Mouse (Mus musculus) 3T3-L1 (cell line): ENCODE measurements around the gene Mvp.
A peak's percentile ranks its signal among the peaks of the same experiment; 100 is the strongest.

Experiments used
- DNase-seq: peaks from one replicate; pipeline ENCODE4 v3.0.0-alpha.2; 2015; ENCODE audit warnings: low read depth, low spot score

Gene Mvp

DNA sequence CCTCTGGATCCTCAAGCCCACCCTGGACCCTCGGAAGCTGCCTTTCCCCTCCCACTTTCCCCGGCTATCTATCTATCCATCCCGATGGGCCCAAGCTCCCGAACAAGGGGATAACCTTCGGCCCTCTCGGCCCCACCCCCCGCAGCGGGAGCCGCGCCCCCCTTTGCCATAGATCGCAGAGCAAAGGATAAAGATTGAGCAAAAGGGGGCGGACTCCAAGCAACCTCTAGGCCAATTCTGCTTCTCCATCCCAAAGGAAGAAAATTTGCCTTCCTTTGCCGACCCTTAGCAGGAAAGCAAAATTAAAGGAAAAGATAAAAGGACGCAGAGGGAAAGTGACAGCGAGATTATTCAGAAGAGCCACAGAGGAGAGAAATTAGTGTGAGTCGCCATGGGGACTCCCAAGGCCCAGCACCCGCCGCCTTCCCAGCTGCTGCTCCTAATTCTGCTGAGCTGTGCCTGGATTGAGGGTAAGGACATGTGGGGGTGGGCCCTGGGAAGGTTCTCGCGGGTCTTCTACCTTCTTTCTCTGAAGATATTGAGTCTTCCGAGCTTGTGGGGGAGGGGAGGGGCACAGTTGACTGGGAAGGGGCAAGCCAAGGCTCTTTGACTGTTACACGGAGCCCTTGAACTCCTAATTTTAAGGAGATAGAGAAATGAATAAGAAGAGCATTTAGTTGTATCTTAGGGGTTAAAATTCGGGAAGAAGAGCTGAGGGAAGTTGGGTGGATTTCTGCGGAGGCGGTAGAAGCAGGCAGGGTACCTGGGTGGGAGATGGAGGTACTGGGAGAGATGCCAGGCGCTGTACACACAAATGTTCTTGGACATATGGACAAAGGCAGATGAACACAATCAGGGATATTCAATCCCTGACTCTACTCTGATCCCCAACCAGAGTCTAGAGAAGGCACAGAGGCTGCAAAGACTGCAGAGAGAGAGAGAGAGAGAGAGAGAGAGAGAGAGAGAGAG lies 63.5 kb downstream of the Mvp start:
- DNase-seq = no peak

DNA sequence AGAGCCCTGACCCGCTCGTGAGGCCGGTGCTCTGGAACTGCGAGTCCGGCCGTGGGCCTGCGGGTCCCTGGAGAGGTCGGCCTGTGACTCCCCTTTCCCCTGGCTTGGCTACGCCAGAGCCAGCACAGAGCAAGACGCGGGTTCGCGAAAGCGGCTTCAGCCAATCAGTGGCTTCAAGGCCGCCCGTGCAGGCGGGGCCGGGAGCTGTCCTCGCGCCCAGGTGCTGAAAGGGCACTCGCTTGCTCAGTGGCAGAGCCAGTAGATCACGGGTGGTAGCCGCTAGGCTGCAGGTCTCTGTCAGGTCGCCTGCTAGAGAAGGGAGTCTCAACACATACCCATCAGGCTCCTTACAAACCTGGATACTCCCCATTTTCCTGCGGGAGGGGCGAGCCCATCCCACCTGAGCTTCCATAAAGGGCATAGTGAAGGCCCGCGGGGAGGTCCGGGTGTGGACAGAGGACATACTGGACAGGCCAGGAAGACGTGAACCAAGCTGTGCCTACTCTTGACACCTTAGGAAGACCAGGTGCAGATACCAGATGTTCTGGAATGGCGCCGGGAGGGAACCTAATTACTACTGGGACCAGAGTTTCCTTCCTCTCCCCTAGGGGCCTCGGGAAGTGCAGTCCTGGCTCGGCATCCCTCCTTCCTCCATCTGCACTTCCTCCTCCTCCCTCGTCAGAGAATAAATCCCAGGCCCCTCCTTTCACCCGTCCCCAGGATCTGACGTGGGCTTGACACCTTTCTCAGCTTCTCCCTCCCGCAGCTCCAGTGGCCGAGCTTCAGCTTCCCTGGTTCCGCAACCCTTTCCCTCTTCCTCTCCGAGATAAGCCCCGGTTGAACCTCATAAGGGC lies 64.4 kb downstream of the Mvp start, which contains the start of gene Sez6l2:
TSS of gene Sez6l2 (plus strand) at position 771 of the 854 bp plus-strand sequence.
- peak; percentile 64 for DNase-seq

DNA sequence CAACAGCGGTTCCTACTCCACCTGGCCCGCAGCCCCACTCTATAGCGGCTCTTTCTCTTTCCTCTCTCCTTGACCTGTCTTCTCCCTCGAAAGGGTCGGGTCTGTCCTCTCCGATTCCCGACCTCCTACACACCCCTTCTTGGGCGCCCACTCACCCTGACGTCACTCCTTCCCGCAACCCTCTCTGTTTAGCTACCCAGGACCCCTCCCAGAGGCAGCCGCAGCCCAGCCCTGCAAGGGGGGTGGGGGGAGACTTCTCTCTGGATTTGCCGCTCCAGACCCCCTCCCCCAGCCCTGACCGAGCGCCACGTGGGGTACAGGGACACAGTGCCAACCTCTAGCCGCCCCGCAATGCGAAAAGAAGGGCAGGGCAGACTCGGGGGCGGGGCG lies 65.0 kb downstream of the Mvp start, which contains the start of gene Asphd1:
TSS of gene Asphd1 (minus strand) at position 180 of the 390 bp plus-strand sequence.
- DNase-seq = no peak

DNA sequence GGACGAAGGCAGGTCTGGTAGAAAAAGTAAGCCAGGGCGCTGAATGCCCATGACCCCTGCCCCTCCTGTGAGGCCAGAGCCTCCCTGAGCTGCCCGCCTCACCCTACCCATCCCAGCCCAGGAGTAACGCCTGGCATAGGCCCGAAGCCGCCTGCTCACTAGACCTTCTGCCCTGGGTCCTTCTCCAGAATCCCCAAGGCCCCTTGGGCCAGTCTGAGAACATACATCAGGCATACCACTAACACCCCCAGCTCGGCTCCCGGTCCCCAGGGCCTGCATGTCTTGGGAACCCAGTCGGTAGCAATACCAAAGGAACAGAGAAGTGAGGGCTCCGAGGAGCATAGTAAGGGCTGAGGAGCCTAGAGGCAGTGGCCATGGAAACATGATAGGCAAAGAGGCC lies 65.8 kb downstream of the Mvp start:
- no peak for DNase-seq

DNA sequence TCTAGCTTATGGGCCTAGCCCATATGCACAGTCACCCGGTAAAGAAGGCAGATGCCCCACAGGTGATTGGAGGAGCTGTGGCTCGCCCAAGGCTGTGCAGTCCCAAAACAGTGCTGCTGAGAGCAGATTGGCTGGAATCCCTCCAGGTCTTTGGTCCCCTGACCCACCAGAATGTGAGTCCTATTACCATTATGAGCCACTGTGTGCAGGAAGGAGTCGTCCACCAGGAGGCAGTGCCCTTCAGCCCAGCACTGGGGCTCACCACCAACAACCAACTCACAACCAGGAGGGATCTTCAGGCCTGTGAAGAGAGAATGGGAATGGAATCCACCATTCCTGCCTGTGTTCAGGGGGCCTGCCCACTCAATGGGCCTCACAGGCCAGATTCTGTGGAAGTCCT lies 67.9 kb downstream of the Mvp start:
- DNase-seq = peak; percentile 59

DNA sequence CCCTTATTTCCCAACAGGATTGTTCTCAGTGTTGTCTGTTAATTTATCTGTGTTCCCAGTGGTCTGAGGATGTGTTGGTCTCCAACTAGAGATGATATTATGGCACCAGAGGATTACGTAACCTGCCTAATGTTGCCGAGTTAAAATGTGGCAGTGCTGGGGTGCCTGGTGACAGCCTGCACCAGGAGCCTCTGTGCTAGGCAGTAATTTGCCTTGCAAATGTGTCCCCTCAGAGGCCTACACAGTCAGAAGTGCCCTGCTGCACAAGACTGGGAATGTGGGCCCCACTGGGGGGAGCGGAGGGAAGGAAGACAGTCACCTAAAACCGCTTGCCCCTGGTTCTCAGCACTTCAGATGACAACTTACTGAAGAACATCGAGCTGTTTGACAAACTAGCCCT lies 72.6 kb downstream of the Mvp start:
- no peak for DNase-seq

DNA sequence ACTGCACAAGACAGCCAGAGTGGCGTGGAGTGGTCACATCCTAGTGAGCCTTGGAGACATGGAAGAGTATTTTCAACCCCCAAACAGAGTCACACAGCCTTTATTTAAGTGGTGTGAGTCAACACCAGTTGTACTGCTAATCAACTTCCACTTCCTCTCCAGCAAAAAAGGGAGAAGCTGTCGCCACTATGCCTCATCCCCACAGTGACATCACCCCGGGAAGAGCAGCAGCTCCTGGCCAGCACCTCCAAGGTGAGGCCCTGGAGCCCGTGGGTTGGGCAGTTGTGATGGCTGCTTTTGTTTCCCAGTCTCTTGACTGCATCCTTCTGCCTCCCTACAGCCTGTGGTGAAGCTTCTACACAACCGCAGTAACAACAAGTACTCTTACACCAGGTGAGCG lies 73.2 kb downstream of the Mvp start:
- no peak for DNase-seq
